Mouse (Mus musculus): Measurements from ENCODE around the gene Alg12.

Gene Alg12

GRCm38 (mm10) chr15:88819026-88819905, at the start of gene Alg12, which contains the start of gene Creld2:
Gene Alg12 (minus strand): TSS chr15:88819318.
Gene Creld2 (plus strand): TSS chr15:88819646.
- peak; percentile 95 for DNase-seq (ENCODE audit: low read depth, low spot score)

GRCm38 (mm10) chr15:88868024-88868742, 49.1 kb upstream of the Alg12 start:
- no peak for DNase-seq (ENCODE audit: low read depth, low spot score)

- no peak for DNase-seq (ENCODE audit: low read depth, low spot score)
Measured at GRCm38 (mm10) chr15:88867368-88868023, 48.4 kb upstream of the Alg12 start.

- DNase-seq (ENCODE audit: low read depth, low spot score) = no peak
Measured at GRCm38 (mm10) chr15:88866934-88867356, 47.8 kb upstream of the Alg12 start.

- no peak for DNase-seq (ENCODE audit: low read depth, low spot score)
Measured at GRCm38 (mm10) chr15:88865888-88866695, 47.0 kb upstream of the Alg12 start.

GRCm38 (mm10) chr15:88865061-88865460, 45.9 kb upstream of the Alg12 start:
- no peak for DNase-seq (ENCODE audit: low read depth, low spot score)

GRCm38 (mm10) chr15:88864270-88865030, 45.3 kb upstream of the Alg12 start:
- DNase-seq (ENCODE audit: low read depth, low spot score) = no peak

GRCm38 (mm10) chr15:88863695-88864231, 44.6 kb upstream of the Alg12 start:
- peak; percentile 77 for DNase-seq (ENCODE audit: low read depth, low spot score)

- DNase-seq (ENCODE audit: low read depth, low spot score) = no peak
Measured at GRCm38 (mm10) chr15:88862881-88863694, 44.0 kb upstream of the Alg12 start.

GRCm38 (mm10) chr15:88861772-88862622, 42.9 kb upstream of the Alg12 start, which contains the start of gene Pim3:
Gene Pim3 (plus strand): TSS chr15:88862186.
- DNase-seq (ENCODE audit: low read depth, low spot score) = peak; percentile 94

GRCm38 (mm10) chr15:88860781-88861180, 41.7 kb upstream of the Alg12 start:
- no peak for DNase-seq (ENCODE audit: low read depth, low spot score)

GRCm38 (mm10) chr15:88859206-88859970, 40.3 kb upstream of the Alg12 start:
- no peak for DNase-seq (ENCODE audit: low read depth, low spot score)

- DNase-seq (ENCODE audit: low read depth, low spot score) = no peak
Measured at GRCm38 (mm10) chr15:88858707-88859106, 39.6 kb upstream of the Alg12 start.

GRCm38 (mm10) chr15:88858141-88858541, 39.0 kb upstream of the Alg12 start:
- no peak for DNase-seq (ENCODE audit: low read depth, low spot score)

GRCm38 (mm10) chr15:88857361-88857760, 38.2 kb upstream of the Alg12 start:
- DNase-seq (ENCODE audit: low read depth, low spot score) = no peak

GRCm38 (mm10) chr15:88856613-88857012, 37.5 kb upstream of the Alg12 start:
- DNase-seq (ENCODE audit: low read depth, low spot score) = no peak

GRCm38 (mm10) chr15:88855896-88856417, 36.8 kb upstream of the Alg12 start:
- no peak for DNase-seq (ENCODE audit: low read depth, low spot score)

All from WW6 (cell line).